Mouse (Mus musculus): ENCODE data around the gene Mid2. TPM values are rescaled to one million over a fixed set of nuclear protein-coding genes. Genes with fewer than 3 reads are reported as not detected.
A peak's percentile ranks its signal among the peaks of the same experiment; 100 is the strongest.

Gene Mid2
- polyA plus RNA-seq, 1 experiment from 2014 or later: 2.6 TPM

GRCm38 (mm10) chrX:140722400-140722799 lies 58.0 kb downstream of the Mid2 start:
- WGBS: 44% methylated on average over 4 of the region's 4 CpGs
- ATAC-seq: no peak
- Histone ChIP-seq H3K9ac (ENCODE audit: low read depth, low read length) (no peak overlapping the region), H3K4me1 (replicated peaks; ENCODE audit: control insufficient read depth, insufficient read depth, low read length) (no peaks in the 10 kb centered on the region), H3K4me2 (replicated peaks; ENCODE audit: low read depth) (no peak overlapping the region), H3K36me3 (ENCODE audit: control insufficient read depth, insufficient read depth) (no peaks in the 10 kb centered on the region), H3K9me3 (ENCODE audit: control insufficient read depth) (no peaks in the 10 kb centered on the region), H3K27me3 (replicated peaks; ENCODE audit: control insufficient read depth, insufficient read depth, low read length) (no peaks in the 10 kb centered on the region), H3K27ac (ENCODE audit: low read depth, low read length) (no peak overlapping the region), H3K4me3 (ENCODE audit: low read depth, low read length) (no peak overlapping the region)
- peak; percentile 53 for TF ChIP-seq CTCF (IDR thresholded peaks at IDR 0.05; ENCODE audit: low read depth)

- Histone ChIP-seq H3K9me3 (ENCODE audit: control insufficient read depth) (no peaks in the 10 kb centered on the region), H3K36me3 (ENCODE audit: control insufficient read depth, insufficient read depth) (no peaks in the 10 kb centered on the region), H3K27me3 (replicated peaks; ENCODE audit: control insufficient read depth, insufficient read depth, low read length) (no peaks in the 10 kb centered on the region), H3K4me3 (ENCODE audit: low read depth, low read length) (no peak overlapping the region), H3K4me2 (replicated peaks; ENCODE audit: low read depth) (no peak overlapping the region), H3K4me1 (replicated peaks; ENCODE audit: control insufficient read depth, insufficient read depth, low read length) (no peaks in the 10 kb centered on the region), H3K27ac (ENCODE audit: low read depth, low read length) (no peak overlapping the region), H3K9ac (ENCODE audit: low read depth, low read length) (no peak overlapping the region)
- no peak for ATAC-seq
- no peak for TF ChIP-seq CTCF (IDR thresholded peaks at IDR 0.05; ENCODE audit: low read depth)
These were observed 74.6 kb downstream of the Mid2 start for GRCm38 (mm10) chrX:140738986-140739385.

DNA sequence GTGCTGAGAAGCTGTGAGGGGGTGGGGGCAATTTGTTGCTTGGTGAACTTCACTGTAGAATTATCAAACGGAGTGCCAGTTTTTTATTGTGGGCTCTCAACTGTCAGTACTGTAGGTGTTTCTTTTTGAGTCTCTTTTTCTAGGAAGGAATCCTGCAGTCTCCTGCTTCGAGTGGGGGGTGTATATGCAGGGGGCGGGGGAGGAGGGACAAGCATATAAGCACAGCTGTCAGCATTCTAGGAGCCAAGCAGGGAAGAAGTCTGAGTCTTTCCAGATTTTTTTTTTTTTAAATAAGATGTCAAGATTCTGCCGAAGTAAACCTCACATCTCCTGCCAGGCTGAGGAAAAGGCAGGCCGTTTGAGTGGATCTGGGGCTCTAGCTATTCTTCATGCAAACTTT lies 78.8 kb downstream of the Mid2 start:
- H3K27ac ChIP-seq (ENCODE audit: low read depth, low read length): no peak overlapping the region
- 54% methylated on average over 5 of the region's 5 CpGs for WGBS
- no peak overlapping the region for H3K9ac ChIP-seq (ENCODE audit: low read depth, low read length)
- H3K9me3 ChIP-seq (ENCODE audit: control insufficient read depth): no peaks in the 10 kb centered on the region
- no peak for TF ChIP-seq CTCF (IDR thresholded peaks at IDR 0.05; ENCODE audit: low read depth)
- H3K36me3 ChIP-seq (ENCODE audit: control insufficient read depth, insufficient read depth): no peaks in the 10 kb centered on the region
- no peaks in the 10 kb centered on the region for H3K27me3 ChIP-seq (replicated peaks; ENCODE audit: control insufficient read depth, insufficient read depth, low read length)
- no peak overlapping the region for H3K4me3 ChIP-seq (ENCODE audit: low read depth, low read length)
- no peak overlapping the region for H3K4me2 ChIP-seq (replicated peaks; ENCODE audit: low read depth)
- H3K4me1 ChIP-seq (replicated peaks; ENCODE audit: control insufficient read depth, insufficient read depth, low read length): no peaks in the 10 kb centered on the region
- ATAC-seq: no peak

DNA sequence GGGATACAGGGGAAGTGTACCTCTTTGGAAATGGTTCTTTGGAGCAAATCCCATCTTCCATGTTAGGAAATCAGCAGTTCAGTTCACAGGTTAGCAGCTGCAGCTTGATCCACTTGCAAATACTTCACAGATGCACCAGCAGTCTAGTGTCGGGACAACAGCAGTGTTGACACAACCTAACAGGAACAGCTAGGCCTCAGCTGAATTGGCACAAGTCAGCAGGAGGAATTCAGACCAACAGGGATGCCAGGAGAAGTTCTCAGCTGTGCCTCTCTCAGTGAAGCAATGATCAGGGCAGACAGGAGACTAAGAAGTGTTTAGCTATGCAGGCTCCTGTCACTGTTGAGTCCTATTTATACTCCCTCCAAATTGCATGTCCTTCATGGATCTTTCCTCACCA lies 105.4 kb downstream of the Mid2 start:
- H3K4me2 ChIP-seq (replicated peaks; ENCODE audit: low read depth): no peak overlapping the region
- no peak for ATAC-seq
- no peak for TF ChIP-seq CTCF (IDR thresholded peaks at IDR 0.05; ENCODE audit: low read depth)
- H3K4me1 ChIP-seq (replicated peaks; ENCODE audit: control insufficient read depth, insufficient read depth, low read length): no peaks in the 10 kb centered on the region
- no peaks in the 10 kb centered on the region for H3K27me3 ChIP-seq (replicated peaks; ENCODE audit: control insufficient read depth, insufficient read depth, low read length)
- no peak overlapping the region for H3K9ac ChIP-seq (ENCODE audit: low read depth, low read length)
- 59% methylated on average over 1 of the region's 1 CpGs for WGBS
- no peaks in the 10 kb centered on the region for H3K36me3 ChIP-seq (ENCODE audit: control insufficient read depth, insufficient read depth)
- H3K27ac ChIP-seq (ENCODE audit: low read depth, low read length): no peak overlapping the region
- H3K9me3 ChIP-seq (ENCODE audit: control insufficient read depth): no peaks in the 10 kb centered on the region
- no peak overlapping the region for H3K4me3 ChIP-seq (ENCODE audit: low read depth, low read length)

- H3K9me3 ChIP-seq (ENCODE audit: control insufficient read depth): no peaks in the 10 kb centered on the region
- H3K4me1 ChIP-seq (replicated peaks; ENCODE audit: control insufficient read depth, insufficient read depth, low read length): no peaks in the 10 kb centered on the region
- peak; percentile 47; the same call in 1 of the 2 replicates for ATAC-seq
- H3K27ac ChIP-seq (ENCODE audit: low read depth, low read length): no peak overlapping the region
- no peak overlapping the region for H3K4me2 ChIP-seq (replicated peaks; ENCODE audit: low read depth)
- H3K36me3 ChIP-seq (ENCODE audit: control insufficient read depth, insufficient read depth): no peaks in the 10 kb centered on the region
- 81% methylated on average over 2 of the region's 2 CpGs for WGBS
- H3K4me3 ChIP-seq (ENCODE audit: low read depth, low read length): no peak overlapping the region
- H3K27me3 ChIP-seq (replicated peaks; ENCODE audit: control insufficient read depth, insufficient read depth, low read length): no peaks in the 10 kb centered on the region
- no peak overlapping the region for H3K9ac ChIP-seq (ENCODE audit: low read depth, low read length)
- TF ChIP-seq CTCF (IDR thresholded peaks at IDR 0.05; ENCODE audit: low read depth): no peak
These were observed 140.9 kb downstream of the Mid2 start for GRCm38 (mm10) chrX:140805340-140805739.

DNA sequence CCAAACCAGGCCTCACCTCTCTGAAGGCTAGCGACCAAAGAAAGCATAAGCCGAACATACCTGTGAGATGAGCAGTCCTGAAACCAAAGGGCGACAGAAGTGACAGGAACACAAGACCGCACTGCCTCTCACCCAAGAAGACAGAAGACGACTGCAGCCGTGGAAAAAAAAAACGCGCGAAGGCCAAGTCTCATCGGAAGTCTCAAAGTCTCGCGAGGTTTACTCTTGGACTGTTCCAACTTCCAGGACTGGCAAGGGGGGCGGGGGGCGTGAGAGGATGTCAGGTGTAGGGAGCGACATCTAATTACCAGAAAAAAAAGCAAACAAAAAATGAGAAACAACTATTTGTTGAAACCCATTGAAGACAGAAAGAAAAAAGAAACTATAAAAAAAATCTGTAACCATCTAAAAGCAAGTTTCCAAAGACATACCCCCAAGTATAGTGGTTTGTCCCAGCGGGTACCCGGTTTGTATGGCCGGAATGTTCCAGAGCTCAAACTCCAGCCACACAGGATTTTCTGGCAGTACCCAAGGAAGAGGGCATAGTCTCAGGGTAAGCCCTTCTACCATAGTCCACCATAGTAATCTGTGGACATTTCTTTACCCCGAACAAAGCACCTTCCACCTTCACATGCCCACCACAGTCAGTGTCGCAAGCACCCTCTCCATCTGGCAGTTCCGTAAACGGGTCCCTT lies 149.1 kb downstream of the Mid2 start, which contains the start of gene Tex13b:
Gene Tex13b, minus strand, starts transcription at position 122 of the 695 bp plus-strand sequence.
- TF ChIP-seq CTCF (IDR thresholded peaks at IDR 0.05; ENCODE audit: low read depth): no peak
- no peak within 1 kb of the TSS for H3K27ac ChIP-seq (ENCODE audit: low read depth, low read length)
- no peak within 1 kb of the TSS for H3K9ac ChIP-seq (ENCODE audit: low read depth, low read length)
- no peaks in the 10 kb centered on the region for H3K36me3 ChIP-seq (ENCODE audit: control insufficient read depth, insufficient read depth)
- no peaks in the 10 kb centered on the region for H3K9me3 ChIP-seq (ENCODE audit: control insufficient read depth)
- H3K4me2 ChIP-seq (replicated peaks; ENCODE audit: low read depth): no peak within 1 kb of the TSS
- H3K27me3 ChIP-seq (replicated peaks; ENCODE audit: control insufficient read depth, insufficient read depth, low read length): no peaks in the 10 kb centered on the region; the same call in 1 of the 2 replicates
- WGBS: 94% methylated on average over 22 of the region's 22 CpGs
- no peaks in the 10 kb centered on the region for H3K4me1 ChIP-seq (replicated peaks; ENCODE audit: control insufficient read depth, insufficient read depth, low read length)
- no peak within 1 kb of the TSS for H3K4me3 ChIP-seq (ENCODE audit: low read depth, low read length)
- no peak for ATAC-seq

Other genes with a start within 250 kb of the Mid2 start
- gene Prps1, start 208.0 kb upstream of the Mid2 start, polyA plus RNA-seq (2015; fragmentation: Nextera tagmentation; extraction: Ambion mirVana): 8.5 TPM in 2 replicates
- gene Tsc22d3, start 63.9 kb upstream of the Mid2 start, polyA plus RNA-seq (2015; fragmentation: Nextera tagmentation; extraction: Ambion mirVana): 64.4 and 80.3 TPM in 2 replicates
- not detected in 2 replicates for gene Tex13b, start 148.8 kb downstream of the Mid2 start, polyA plus RNA-seq (2015; fragmentation: Nextera tagmentation; extraction: Ambion mirVana)
- gene Vsig1, start 243.0 kb downstream of the Mid2 start, polyA plus RNA-seq (2015; fragmentation: Nextera tagmentation; extraction: Ambion mirVana): 0.66 and 1.4 TPM in 2 replicates

Data from intestine, postnatal 0 days (tissue).